In the genomic region with DNA sequence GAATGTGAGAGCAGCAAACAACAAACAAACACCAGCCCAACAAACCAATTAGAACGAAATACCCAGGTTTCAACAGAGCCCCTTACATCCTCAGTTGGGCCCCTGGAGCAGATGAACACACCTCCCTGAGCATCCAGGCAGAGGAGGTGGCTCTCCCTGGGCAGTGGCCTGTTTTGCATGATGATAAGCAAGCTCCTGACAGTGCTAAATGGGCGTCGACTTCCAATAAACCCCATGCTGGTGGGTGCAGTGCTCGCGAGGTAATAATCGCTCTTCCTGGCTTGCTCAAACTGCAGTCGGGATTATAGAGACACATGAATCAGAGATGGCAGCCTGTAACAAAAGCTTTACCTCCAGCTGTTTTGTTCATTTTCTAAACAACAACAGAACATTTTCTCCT, we compare ENCODE assay signal across 14 mouse cellular contexts.
"Had no signal": no experiment of that assay in that cellular context is flagged by ENCODE, and none has a peak within 500 bp of the region (broad histone marks: within the 10 kb centered on the region; RNA-seq: fewer than 3 reads in every experiment).

No protein-coding gene starts in this region.

- H3K27ac ChIP-seq: kidney, embryonic 15.5 days; limb, embryonic 15.5 days; liver, embryonic 12.5 days; lung, embryonic 15.5 days; midbrain, embryonic 13.5 days; stomach, embryonic 15.5 days had no signal

- H3K9ac ChIP-seq: kidney, embryonic 15.5 days; limb, embryonic 15.5 days; liver, embryonic 12.5 days; lung, embryonic 15.5 days; midbrain, embryonic 13.5 days; stomach, embryonic 15.5 days had no signal

- H3K27me3 ChIP-seq: kidney, embryonic 15.5 days; limb, embryonic 15.5 days; liver, embryonic 12.5 days; lung, embryonic 15.5 days; midbrain, embryonic 13.5 days; stomach, embryonic 15.5 days had no signal

- H3K4me1 ChIP-seq: kidney, embryonic 15.5 days; limb, embryonic 15.5 days; liver, embryonic 12.5 days; lung, embryonic 15.5 days; stomach, embryonic 15.5 days had no signal

- H3K4me2 ChIP-seq: kidney, embryonic 15.5 days; limb, embryonic 15.5 days; liver, embryonic 12.5 days; lung, embryonic 15.5 days; midbrain, embryonic 13.5 days; stomach, embryonic 15.5 days had no signal

- H3K36me3 ChIP-seq: kidney, embryonic 15.5 days; limb, embryonic 15.5 days; liver, embryonic 12.5 days; lung, embryonic 15.5 days; midbrain, embryonic 13.5 days; stomach, embryonic 15.5 days had no signal

- H3K9me3 ChIP-seq: kidney, embryonic 15.5 days; limb, embryonic 15.5 days; liver, embryonic 12.5 days; lung, embryonic 15.5 days; midbrain, embryonic 13.5 days; stomach, embryonic 15.5 days had no signal

- H3K4me3 ChIP-seq: kidney, embryonic 15.5 days; limb, embryonic 15.5 days; liver, embryonic 12.5 days; lung, embryonic 15.5 days; midbrain, embryonic 13.5 days; stomach, embryonic 15.5 days had no signal

- DNase-seq: kidney, adult 2 months; kidney, postnatal 14 days; layer of hippocampus, postnatal 36 days; lung, postnatal 14 days; retina, postnatal 1 day; thymus, adult 2 months; thymus, postnatal 25 days had no signal

- ATAC-seq: intestine, embryonic 16.5 days; liver, embryonic 12.5 days; midbrain, embryonic 13.5 days had no signal
